Mouse (Mus musculus) lung, adult 2 months (tissue): ENCODE results near the gene Phf20.

Experiments
- CTCF ChIP-seq: fragments of 200-500 bp; IDR thresholded peaks from 2 replicates; pipeline ENCODE4 v1.5.1; 2011; ENCODE audit warnings: mild to moderate bottlenecking, low read length, control low read depth; ENCODE audit not compliant: insufficient read depth
- POLR2A ChIP-seq: fragments of 200-500 bp; IDR thresholded peaks from 2 replicates; pipeline ENCODE4 v1.6.1; 2011; ENCODE audit warnings: low read depth, mild to moderate bottlenecking, control low read depth, low read length, borderline replicate concordance; ENCODE audit errors: extremely low read depth

DNA sequence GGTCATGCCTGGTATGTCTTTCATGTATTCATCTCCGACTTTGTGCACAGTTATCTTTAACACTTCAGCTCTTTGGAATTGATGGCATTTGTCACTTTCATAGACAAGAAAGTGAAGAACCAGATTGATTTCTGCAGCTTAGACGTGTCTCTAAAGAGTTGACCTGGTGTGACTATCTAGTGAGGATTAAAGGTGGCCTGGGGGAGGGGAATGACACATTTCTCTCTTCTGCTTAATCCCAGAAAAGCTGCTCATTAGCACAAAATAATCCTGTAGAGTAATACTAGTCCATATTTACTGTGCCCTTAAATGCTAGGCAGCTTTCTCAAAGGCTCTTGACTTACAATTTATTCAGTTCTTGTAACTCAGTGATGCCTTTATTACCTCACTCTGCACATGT, 88.9 kb downstream of the Phf20 start:
- TF ChIP-seq POLR2A, result no peak
- TF ChIP-seq CTCF, result no peak
